Mouse (Mus musculus): ENCODE measurements at regions not wholly inside any gene's neighbourhood (a gene's known extent, or its start where the extent isn't known, plus 50 kb on each side); places are given as distances from the start of the nearest gene placed in this dataset.

DNA sequence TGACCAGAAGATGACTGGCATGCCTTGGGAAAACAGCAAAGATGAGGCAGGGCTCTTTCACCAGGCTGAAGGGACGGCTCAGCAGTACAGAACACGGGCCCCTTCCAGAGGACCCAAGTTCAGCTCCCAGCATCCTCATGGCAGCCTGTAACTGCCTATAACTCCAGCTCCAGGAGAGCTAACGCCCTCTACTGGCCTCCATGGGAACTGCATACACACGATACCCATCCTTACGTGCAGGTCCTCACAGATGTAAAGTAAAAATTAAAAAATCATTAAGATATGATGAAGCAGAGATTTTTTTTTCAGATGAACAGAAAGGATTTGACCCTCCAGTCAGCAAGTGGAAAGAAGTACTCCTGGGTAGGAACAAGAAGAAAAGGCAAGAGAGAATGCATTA is 303.8 kb downstream of the Agtpbp1 start:
- TF ChIP-seq CTCF (IDR thresholded peaks at IDR 0.05; ENCODE audit: borderline replicate concordance, insufficient read depth, low read length) (no peak; the same call in 1 of the 2 replicates), POLR2A (IDR thresholded peaks at IDR 0.05; ENCODE audit: low read depth, low read length) (no peak)
